Mouse (Mus musculus) liver, embryonic 13.5 days (tissue): ENCODE results near the gene Cdh8. TPM values are rescaled to one million over a fixed set of nuclear protein-coding genes. Genes with fewer than 3 reads are reported as not detected.
"Not testable (repeated sequence)": the region's sequence is repeated elsewhere in the genome, so short reads cannot be mapped to it uniquely, and the experiment has no call there.

Experiments
- ATAC-seq: fragments of 200-750 bp; cut with Nextera tagmentation; 2 replicates; pipeline ENCODE4 v1.8.0; 2017; ENCODE audit warnings: low read depth, mild to moderate bottlenecking, moderate number of reproducible peaks, moderate library complexity
- DNase-seq: peaks from one replicate; pipeline ENCODE4 v3.0.0; 2022
- H3K27ac ChIP-seq: fragments of 300-500 bp; sonication (generic); 2 replicates; pipeline ENCODE4 v1.5.1; 2015; ENCODE audit warnings: moderate library complexity, mild to moderate bottlenecking, inconsistent platforms
- H3K27me3 ChIP-seq: fragments of 300-500 bp; sonication (generic); 2 replicates; pipeline ENCODE4 v1.6.1; 2015; ENCODE audit warnings: mild to moderate bottlenecking, inconsistent platforms
- H3K36me3 ChIP-seq: fragments of 300-500 bp; sonication (generic); 2 replicates; pipeline ENCODE4 v1.6.1; 2015; ENCODE audit warnings: mild to moderate bottlenecking, inconsistent platforms
- H3K4me1 ChIP-seq: fragments of 300-500 bp; sonication (generic); replicated peaks from 2 replicates; pipeline ENCODE4 v1.6.1; 2015; ENCODE audit warnings: inconsistent platforms
- H3K4me2 ChIP-seq: fragments of 300-500 bp; sonication (generic); 2 replicates; pipeline ENCODE4 v1.6.1; 2015; ENCODE audit warnings: inconsistent platforms, mild to moderate bottlenecking, moderate library complexity
- H3K4me3 ChIP-seq: fragments of 300-500 bp; sonication (generic); replicated peaks from 2 replicates; pipeline ENCODE4 v1.5.1; 2015; ENCODE audit warnings: mild to moderate bottlenecking, inconsistent platforms
- H3K9ac ChIP-seq: fragments of 300-500 bp; sonication (generic); 2 replicates; pipeline ENCODE4 v1.6.1; 2015; ENCODE audit warnings: mild to moderate bottlenecking, inconsistent platforms
- H3K9me3 ChIP-seq: fragments of 300-500 bp; sonication (generic); replicated peaks from 2 replicates; pipeline ENCODE4 v1.6.1; 2016; ENCODE audit warnings: inconsistent platforms
- WGBS: fragments of 180-500 bp; shearing (Covaris S2); methylation state at CpG from one replicate; pipeline ENCODE4 v1.1.7; 2015; ENCODE audit not compliant: insufficient replicate concordance; 5-methylcytosine and 5-hydroxymethylcytosine counted together
- polyA plus RNA-seq: library from polyadenylated mRNA; unstranded; fragments of >200 nt; fragmentation: Nextera tagmentation; extraction: Ambion mirVana; gene quantifications from 2 replicates; pipeline ENCODE4 v1.2.1, GENCODE M21; 2015

Gene Cdh8
- polyA plus RNA-seq, 1 experiment from 2014 or later, result 0.14 TPM

DNA sequence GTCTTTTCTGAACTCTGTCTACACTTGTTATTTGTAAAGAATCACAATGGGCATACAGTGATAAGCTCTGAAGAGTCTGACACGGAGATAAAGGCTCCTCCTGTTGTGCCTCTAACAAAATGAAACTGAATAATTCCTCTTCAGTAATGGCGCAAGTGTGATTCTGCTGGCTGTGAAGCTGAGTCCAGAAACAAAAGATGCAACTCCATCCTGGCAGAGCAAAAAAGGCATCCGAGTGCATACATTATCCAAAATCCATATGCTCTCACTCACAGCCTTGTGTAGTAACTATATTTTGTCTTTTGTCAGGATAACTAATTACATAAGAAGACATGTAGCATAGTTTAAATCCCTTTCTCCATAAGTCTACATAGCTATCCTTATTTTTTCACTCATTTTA lies 149.1 kb downstream of the Cdh8 start:
- Histone ChIP-seq H3K27ac (no peak overlapping the region), H3K4me1 (no peaks in the 10 kb centered on the region), H3K9me3 (no peaks in the 10 kb centered on the region), H3K4me2 (no peak overlapping the region), H3K4me3 (no peak overlapping the region), H3K36me3 (no peaks in the 10 kb centered on the region), H3K9ac (no peak overlapping the region), H3K27me3 (no peaks in the 10 kb centered on the region)
- no peak for DNase-seq
- ATAC-seq, result no peak
- WGBS, result 61% methylated on average over 3 of the region's 3 CpGs

DNA sequence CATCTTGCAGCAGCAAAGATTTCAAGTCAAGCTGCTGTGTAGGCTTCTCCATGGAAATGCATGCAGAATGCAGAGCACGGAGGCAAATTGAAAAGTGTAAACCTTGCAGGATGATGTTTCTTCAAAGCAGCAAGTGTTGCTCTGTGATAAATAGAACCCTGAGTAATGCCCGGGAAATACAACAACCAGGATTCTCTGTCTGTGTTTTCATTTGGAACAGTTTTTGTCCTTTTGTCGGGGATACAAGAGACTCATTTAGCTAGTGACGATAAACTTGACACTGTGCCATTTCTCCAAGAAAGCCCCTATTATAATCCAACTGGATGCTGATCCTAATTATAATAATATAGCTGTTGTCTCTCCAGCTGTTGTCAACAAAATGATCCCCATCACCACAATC lies 181.9 kb downstream of the Cdh8 start:
- no peak overlapping the region for H3K4me3 ChIP-seq
- DNase-seq (no peak), ATAC-seq (no peak)
- no peak overlapping the region for H3K9ac ChIP-seq
- no peaks in the 10 kb centered on the region for H3K36me3 ChIP-seq
- no peaks in the 10 kb centered on the region; the same call in 1 of the 2 replicates for H3K9me3 ChIP-seq
- no peaks in the 10 kb centered on the region for H3K27me3 ChIP-seq
- no peak overlapping the region for H3K27ac ChIP-seq
- H3K4me2 ChIP-seq, result no peak overlapping the region
- 75% methylated on average over 4 of the region's 4 CpGs for WGBS
- no peaks in the 10 kb centered on the region for H3K4me1 ChIP-seq

- no peak overlapping the region for H3K4me2 ChIP-seq
- no peak overlapping the region for H3K9ac ChIP-seq
- no peak overlapping the region for H3K4me3 ChIP-seq
- H3K9me3 ChIP-seq, result no peaks in the 10 kb centered on the region
- H3K27ac ChIP-seq, result no peak overlapping the region
- no peaks in the 10 kb centered on the region for H3K27me3 ChIP-seq
- no peaks in the 10 kb centered on the region for H3K4me1 ChIP-seq
- DNase-seq, result no peak
- no peak for ATAC-seq
- H3K36me3 ChIP-seq, result no peaks in the 10 kb centered on the region
- WGBS, result 50% methylated on average over 6 of the region's 6 CpGs
These were observed 192.6 kb downstream of the Cdh8 start for GRCm38 (mm10) chr8:99223697-99224096.

DNA sequence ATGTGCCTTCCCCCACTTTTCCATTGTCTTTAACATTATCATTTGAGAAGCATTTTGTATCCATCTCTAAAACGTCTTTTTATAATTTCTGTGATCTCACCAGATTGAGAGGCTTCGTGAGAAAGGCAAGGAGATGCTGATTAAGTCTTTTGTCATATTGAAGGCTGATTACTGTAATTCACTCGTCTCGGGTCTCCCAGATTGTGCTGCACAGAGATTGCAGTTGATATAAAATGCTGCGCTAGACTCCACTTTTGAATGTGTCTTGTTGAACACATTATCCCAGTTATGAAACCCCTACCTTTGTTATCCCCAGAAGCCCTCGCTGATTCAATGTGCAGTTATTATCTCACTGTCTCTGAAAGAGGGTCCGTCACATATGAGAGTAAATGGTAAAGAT lies 211.1 kb downstream of the Cdh8 start:
- ATAC-seq (no peak), DNase-seq (no peak)
- Histone ChIP-seq H3K4me3 (no peak overlapping the region), H3K4me2 (no peak overlapping the region), H3K27me3 (no peaks in the 10 kb centered on the region), H3K9ac (no peak overlapping the region), H3K36me3 (no peaks in the 10 kb centered on the region), H3K27ac (no peak overlapping the region), H3K4me1 (no peaks in the 10 kb centered on the region), H3K9me3 (no peaks in the 10 kb centered on the region)
- WGBS, result 62% methylated on average over 7 of the region's 7 CpGs

DNA sequence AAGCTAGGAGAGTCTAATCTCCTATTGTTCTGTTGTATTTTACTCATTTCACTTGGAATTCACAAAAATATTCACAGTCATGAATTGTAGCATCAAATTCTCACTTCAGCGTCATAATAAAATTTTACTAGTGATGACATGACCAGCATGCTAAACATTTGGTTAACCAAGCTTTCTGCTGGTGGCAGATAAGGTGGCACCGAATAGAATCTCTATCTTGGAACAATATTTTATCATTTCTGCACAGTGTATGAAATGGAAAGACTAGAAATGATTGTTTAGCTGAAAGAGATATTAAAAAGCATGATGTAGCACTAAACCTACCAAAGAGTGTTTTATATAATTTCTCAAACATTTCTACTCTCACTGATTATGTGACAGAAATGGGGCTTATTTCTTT lies 225.6 kb downstream of the Cdh8 start:
- ATAC-seq, result no peak
- Histone ChIP-seq H3K27ac (no peak overlapping the region), H3K4me2 (no peak overlapping the region), H3K4me1 (no peaks in the 10 kb centered on the region), H3K4me3 (no peak overlapping the region), H3K9me3 (no peaks in the 10 kb centered on the region; the same call in 1 of the 2 replicates), H3K27me3 (no peaks in the 10 kb centered on the region), H3K9ac (no peak overlapping the region), H3K36me3 (no peaks in the 10 kb centered on the region)
- WGBS, result 55% methylated on average over 2 of the region's 2 CpGs
- DNase-seq, result no peak

DNA sequence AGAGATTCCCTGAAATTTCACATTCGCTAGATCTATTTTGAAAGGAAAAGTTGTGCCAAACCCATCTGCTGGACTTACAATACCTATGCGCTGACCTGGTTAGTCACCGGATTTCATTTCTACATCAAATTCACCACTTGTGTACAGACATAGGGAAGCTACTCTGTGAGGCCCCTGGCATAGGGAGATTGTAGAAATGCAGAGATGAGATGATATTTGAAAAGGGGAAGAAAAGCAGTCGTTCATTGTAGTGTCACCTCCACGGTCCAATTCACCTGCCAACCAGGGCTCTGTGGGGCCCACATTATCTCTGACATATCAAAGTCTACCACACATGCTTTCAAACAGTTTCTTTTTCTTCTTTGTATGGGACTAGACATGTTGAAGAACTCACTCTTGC lies 229.4 kb downstream of the Cdh8 start:
- H3K4me1 ChIP-seq, result no peaks in the 10 kb centered on the region
- 80% methylated on average over 5 of the region's 5 CpGs for WGBS

GRCm38 (mm10) chr8:99184186-99184585 lies 232.1 kb downstream of the Cdh8 start:
- no peak for ATAC-seq
- no peak overlapping the region for H3K9ac ChIP-seq
- no peak overlapping the region for H3K4me3 ChIP-seq
- H3K27ac ChIP-seq, result no peak overlapping the region
- H3K36me3 ChIP-seq, result no peaks in the 10 kb centered on the region
- no peaks in the 10 kb centered on the region for H3K4me1 ChIP-seq
- H3K27me3 ChIP-seq, result no peaks in the 10 kb centered on the region
- no peak overlapping the region for H3K4me2 ChIP-seq
- no peak for DNase-seq
- no peaks in the 10 kb centered on the region for H3K9me3 ChIP-seq

More for the DNA sequence above, 229.4 kb downstream of the Cdh8 start:
- DNase-seq, result no peak
- H3K36me3 ChIP-seq, result no peaks in the 10 kb centered on the region
- no peak overlapping the region for H3K9ac ChIP-seq
- no peak overlapping the region for H3K27ac ChIP-seq
- H3K27me3 ChIP-seq, result no peaks in the 10 kb centered on the region
- no peaks in the 10 kb centered on the region; the same call in 1 of the 2 replicates for H3K9me3 ChIP-seq
- no peak for ATAC-seq
- H3K4me3 ChIP-seq, result no peak overlapping the region
- no peak overlapping the region for H3K4me2 ChIP-seq

DNA sequence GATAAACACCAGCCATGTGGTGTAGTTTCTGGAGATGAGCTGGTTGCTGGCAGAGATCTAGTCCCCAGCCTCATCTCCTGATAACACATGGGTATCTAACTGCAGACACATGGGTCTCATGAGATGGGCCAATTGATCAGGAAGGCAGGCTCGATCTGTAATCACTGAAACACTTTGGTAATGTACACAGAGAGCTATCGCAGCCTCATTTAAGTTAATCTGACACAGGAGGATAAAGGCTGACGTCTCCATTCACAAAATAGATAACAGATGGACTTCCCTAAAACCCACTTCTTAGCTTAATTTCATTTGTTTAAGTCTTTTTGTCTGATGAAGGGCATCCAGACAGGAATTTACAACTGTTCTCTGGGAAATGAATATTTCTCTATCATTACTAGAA lies 249.3 kb downstream of the Cdh8 start:
- Histone ChIP-seq H3K36me3 (no peaks in the 10 kb centered on the region), H3K27ac (no peak overlapping the region), H3K9me3 (no peaks in the 10 kb centered on the region), H3K9ac (no peak overlapping the region), H3K27me3 (no peaks in the 10 kb centered on the region), H3K4me2 (no peak overlapping the region), H3K4me1 (no peaks in the 10 kb centered on the region), H3K4me3 (no peak overlapping the region)
- ATAC-seq, result no peak
- WGBS, result 44% methylated on average over 3 of the region's 3 CpGs
- DNase-seq, result no peak

GRCm38 (mm10) chr8:99161633-99162032 lies 254.6 kb downstream of the Cdh8 start:
- Histone ChIP-seq H3K4me1 (no peaks in the 10 kb centered on the region), H3K4me3 (no peak overlapping the region), H3K9me3 (no peaks in the 10 kb centered on the region), H3K36me3 (no peaks in the 10 kb centered on the region), H3K27me3 (no peaks in the 10 kb centered on the region), H3K9ac (no peak overlapping the region), H3K27ac (no peak overlapping the region), H3K4me2 (no peak overlapping the region)
- 34% methylated on average over 4 of the region's 4 CpGs for WGBS
- no peak for ATAC-seq
- no peak for DNase-seq

- Histone ChIP-seq H3K9me3 (no peaks in the 10 kb centered on the region), H3K4me1 (no peaks in the 10 kb centered on the region), H3K27ac (no peak overlapping the region), H3K4me2 (no peak overlapping the region), H3K27me3 (no peaks in the 10 kb centered on the region), H3K36me3 (no peaks in the 10 kb centered on the region), H3K4me3 (no peak overlapping the region), H3K9ac (no peak overlapping the region)
- DNase-seq (no peak), ATAC-seq (no peak)
- 75% methylated on average over 6 of the region's 6 CpGs for WGBS
These were observed 270.8 kb downstream of the Cdh8 start for GRCm38 (mm10) chr8:99145436-99145835.

- H3K4me1 ChIP-seq, H3K27ac ChIP-seq, DNase-seq, ATAC-seq, H3K9ac ChIP-seq, H3K27me3 ChIP-seq, H3K36me3 ChIP-seq, H3K4me3 ChIP-seq, H3K4me2 ChIP-seq, H3K9me3 ChIP-seq: not testable (repeated sequence)
- 22% methylated on average over 1 of the region's 1 CpGs for WGBS
These were observed 271.5 kb downstream of the Cdh8 start for GRCm38 (mm10) chr8:99144761-99145160.

GRCm38 (mm10) chr8:99098453-99098852 lies 317.8 kb downstream of the Cdh8 start:
- DNase-seq (no peak), ATAC-seq (no peak)
- WGBS, result 48% methylated on average over 2 of the region's 2 CpGs

GRCm38 (mm10) chr8:99051344-99051743 lies 364.9 kb downstream of the Cdh8 start:
- Histone ChIP-seq H3K4me3 (no peak overlapping the region), H3K4me2 (no peak overlapping the region), H3K27ac (no peak overlapping the region), H3K27me3 (no peaks in the 10 kb centered on the region), H3K36me3 (no peaks in the 10 kb centered on the region), H3K9ac (no peak overlapping the region), H3K9me3 (no peaks in the 10 kb centered on the region), H3K4me1 (no peaks in the 10 kb centered on the region)
- ATAC-seq (no peak), DNase-seq (no peak)

More at GRCm38 (mm10) chr8:99098453-99098852, 317.8 kb downstream of the Cdh8 start:
- H3K9me3 ChIP-seq, result no peaks in the 10 kb centered on the region
- no peaks in the 10 kb centered on the region for H3K4me1 ChIP-seq
- H3K27ac ChIP-seq, result no peak overlapping the region
- H3K9ac ChIP-seq, result no peak overlapping the region
- no peak overlapping the region for H3K4me2 ChIP-seq
- no peaks in the 10 kb centered on the region for H3K27me3 ChIP-seq
- no peaks in the 10 kb centered on the region for H3K36me3 ChIP-seq
- no peak overlapping the region for H3K4me3 ChIP-seq
